Mouse (Mus musculus) MEL (cell line): ENCODE measurements around the gene Birc6.

Experiments
- POLR2A ChIP-seq, 2 experiments: IDR thresholded peaks; 2 replicates each; pipeline ENCODE4 v1.6.1; 2011 to 2012; ENCODE audit warnings: low read length in 2 of 2, mild to moderate bottlenecking in 2 of 2, control low read depth in 1 of 2, improper control_type of control experiment in 1 of 2, low read depth in 1 of 2, moderate library complexity in 1 of 2; ENCODE audit not compliant: control insufficient read depth in 1 of 2, insufficient read depth in 1 of 2, poor library complexity in 1 of 2
- SIN3A ChIP-seq: IDR thresholded peaks from 2 replicates; pipeline ENCODE4 v1.6.1; 2012; ENCODE audit warnings: low read length, improper control_type of control experiment, inconsistent platforms

DNA sequence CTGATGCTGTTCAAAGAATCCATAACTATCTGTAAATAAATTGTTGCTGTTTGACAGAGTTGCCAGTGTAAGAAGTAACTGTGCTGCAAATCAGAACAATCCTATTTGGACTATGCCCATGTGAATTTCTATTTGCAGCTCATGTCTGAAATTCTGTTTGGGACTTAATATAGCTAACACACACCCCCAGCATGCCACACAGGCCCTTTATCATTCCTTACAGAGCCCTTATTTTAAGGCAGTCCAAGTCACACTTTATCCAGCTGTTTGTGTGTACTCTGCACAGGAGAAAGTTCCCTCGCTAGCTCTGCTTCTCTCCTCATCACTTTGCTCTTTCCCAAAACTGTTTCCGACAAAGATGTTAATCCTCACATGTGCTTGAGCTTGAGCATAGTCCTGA is 15.5 kb downstream of the Birc6 start:
- TF ChIP-seq POLR2A (IDR thresholded peaks at IDR 0.05; ENCODE audit: control insufficient read depth in 1 of 2, insufficient read depth in 1 of 2, low read depth in 1 of 2, low read length in 2 of 2, poor library complexity in 1 of 2) (no peak), SIN3A (no peak)
